Mouse (Mus musculus): ENCODE results near the gene Defb28. TPM values are rescaled to one million over a fixed set of nuclear protein-coding genes. Genes with fewer than 3 reads are reported as not detected.

Gene Defb28
- polyA plus RNA-seq, 1 experiment, result not detected

- Histone ChIP-seq H3ac (ENCODE audit: control insufficient read depth, insufficient read length) (no peak overlapping the region), H3K36me3 (ENCODE audit: control insufficient read depth, insufficient read depth) (no peaks in the 10 kb centered on the region), H3K4me2 (ENCODE audit: low read depth) (no peak overlapping the region), H3K4me3 (no peak overlapping the region), H3K79me2 (ENCODE audit: control insufficient read depth, insufficient read depth) (no peaks in the 10 kb centered on the region), H3K27me3 (ENCODE audit: control insufficient read depth, insufficient read depth, insufficient read length) (peaks cover 10% of the 10 kb centered on the region)
- TF ChIP-seq MAX (IDR thresholded peaks at IDR 0.05; ENCODE audit: low read depth), result no peak
- TF ChIP-seq POLR2AphosphoS2 (IDR thresholded peaks at IDR 0.05; ENCODE audit: insufficient read length, low read depth), result no peak
These were observed 25.4 kb downstream of the Defb28 start for GRCm38 (mm10) chr2:152543478-152543877.

GRCm38 (mm10) chr2:152544691-152545090 is 26.6 kb downstream of the Defb28 start:
- Histone ChIP-seq H3K79me2 (ENCODE audit: control insufficient read depth, insufficient read depth) (no peaks in the 10 kb centered on the region), H3K27me3 (ENCODE audit: control insufficient read depth, insufficient read depth, insufficient read length) (peaks cover 15% of the 10 kb centered on the region), H3K4me2 (ENCODE audit: low read depth) (no peak overlapping the region), H3K36me3 (ENCODE audit: control insufficient read depth, insufficient read depth) (no peaks in the 10 kb centered on the region), H3K4me3 (no peak overlapping the region), H3ac (ENCODE audit: control insufficient read depth, insufficient read length) (no peak overlapping the region)
- TF ChIP-seq POLR2AphosphoS2 (IDR thresholded peaks at IDR 0.05; ENCODE audit: insufficient read length, low read depth) (no peak), E2F4 (IDR thresholded peaks at IDR 0.05; ENCODE audit: insufficient read depth) (no peak), POLR2A (IDR thresholded peaks at IDR 0.05; ENCODE audit: insufficient read length, low read depth) (no peak), MAX (IDR thresholded peaks at IDR 0.05; ENCODE audit: low read depth) (no peak), MYOG (IDR thresholded peaks at IDR 0.05; ENCODE audit: control insufficient read depth in 1 of 3, insufficient read depth in 1 of 3, insufficient read length in 2 of 3, low read depth in 2 of 3) (no peak), SRF (IDR thresholded peaks at IDR 0.05; ENCODE audit: control insufficient read depth, insufficient read length, low read depth) (no peak), TCF3 (IDR thresholded peaks at IDR 0.05; ENCODE audit: insufficient read length, low read depth) (no peak), MYOD1 (IDR thresholded peaks at IDR 0.05; ENCODE audit: control insufficient read depth in 1 of 3, insufficient read length in 2 of 3, low read depth in 2 of 3) (no peak), TCF12 (IDR thresholded peaks at IDR 0.05; ENCODE audit: insufficient read depth, poor library complexity, severe bottlenecking) (no peak), REST (IDR thresholded peaks at IDR 0.05; ENCODE audit: insufficient read depth, insufficient read length) (no peak), USF1 (IDR thresholded peaks at IDR 0.05; ENCODE audit: low read depth) (no peak), CEBPB (IDR thresholded peaks at IDR 0.05; ENCODE audit: insufficient read depth, poor library complexity, severe bottlenecking) (no peak)

GRCm38 (mm10) chr2:152548124-152548523 is 30.1 kb downstream of the Defb28 start:
- TF ChIP-seq MYOG (IDR thresholded peaks at IDR 0.05; ENCODE audit: control insufficient read depth in 1 of 3, insufficient read depth in 1 of 3, insufficient read length in 2 of 3, low read depth in 2 of 3) (no peak), MAX (IDR thresholded peaks at IDR 0.05; ENCODE audit: low read depth) (no peak), TCF3 (IDR thresholded peaks at IDR 0.05; ENCODE audit: insufficient read length, low read depth) (no peak), CEBPB (IDR thresholded peaks at IDR 0.05; ENCODE audit: insufficient read depth, poor library complexity, severe bottlenecking) (no peak)
- Histone ChIP-seq H3K4me3 (no peak overlapping the region), H3ac (ENCODE audit: control insufficient read depth, insufficient read length) (no peak overlapping the region), H3K27me3 (ENCODE audit: control insufficient read depth, insufficient read depth, insufficient read length) (peaks cover 29% of the 10 kb centered on the region), H3K4me2 (ENCODE audit: low read depth) (no peak overlapping the region), H3K36me3 (ENCODE audit: control insufficient read depth, insufficient read depth) (no peaks in the 10 kb centered on the region), H3K79me2 (ENCODE audit: control insufficient read depth, insufficient read depth) (no peaks in the 10 kb centered on the region)

GRCm38 (mm10) chr2:152553774-152554423 is 35.8 kb downstream of the Defb28 start:
- peak overlapping the region; percentile 72 for H3K4me2 ChIP-seq (ENCODE audit: low read depth)
- no peaks in the 10 kb centered on the region for H3K79me2 ChIP-seq (ENCODE audit: control insufficient read depth, insufficient read depth)
- H3K4me3 ChIP-seq, result no peak overlapping the region
- no peak for TF ChIP-seq CEBPB (IDR thresholded peaks at IDR 0.05; ENCODE audit: insufficient read depth, poor library complexity, severe bottlenecking)
- no peak for TF ChIP-seq SRF (IDR thresholded peaks at IDR 0.05; ENCODE audit: control insufficient read depth, insufficient read length, low read depth)
- no peak for TF ChIP-seq REST (IDR thresholded peaks at IDR 0.05; ENCODE audit: insufficient read depth, insufficient read length)
- H3K27me3 ChIP-seq (ENCODE audit: control insufficient read depth, insufficient read depth, insufficient read length), result peaks cover 21% of the 10 kb centered on the region
- no peak overlapping the region for H3ac ChIP-seq (ENCODE audit: control insufficient read depth, insufficient read length)
- no peaks in the 10 kb centered on the region for H3K36me3 ChIP-seq (ENCODE audit: control insufficient read depth, insufficient read depth)

- no peak overlapping the region for H3ac ChIP-seq (ENCODE audit: control insufficient read depth, insufficient read length)
- no peak overlapping the region for H3K4me2 ChIP-seq (ENCODE audit: low read depth)
- H3K27me3 ChIP-seq (ENCODE audit: control insufficient read depth, insufficient read depth, insufficient read length), result peaks cover 12% of the 10 kb centered on the region
- no peaks in the 10 kb centered on the region for H3K79me2 ChIP-seq (ENCODE audit: control insufficient read depth, insufficient read depth)
- no peak overlapping the region for H3K4me3 ChIP-seq
- H3K36me3 ChIP-seq (ENCODE audit: control insufficient read depth, insufficient read depth), result no peaks in the 10 kb centered on the region
- TF ChIP-seq CEBPB (IDR thresholded peaks at IDR 0.05; ENCODE audit: insufficient read depth, poor library complexity, severe bottlenecking) (no peak), MAX (IDR thresholded peaks at IDR 0.05; ENCODE audit: low read depth) (no peak), USF1 (IDR thresholded peaks at IDR 0.05; ENCODE audit: low read depth) (no peak), REST (IDR thresholded peaks at IDR 0.05; ENCODE audit: insufficient read depth, insufficient read length) (no peak)
These were observed 38.6 kb downstream of the Defb28 start for GRCm38 (mm10) chr2:152556655-152557054.

GRCm38 (mm10) chr2:152569038-152569437 is 51.0 kb downstream of the Defb28 start, which contains the start of gene Gm17416:
Gene Gm17416, plus strand, starts transcription at chr2:152569338.
- peaks cover 3% of the 10 kb centered on the region for H3K27me3 ChIP-seq (ENCODE audit: control insufficient read depth, insufficient read depth, insufficient read length)

More at GRCm38 (mm10) chr2:152569038-152569437, 51.0 kb downstream of the Defb28 start, which contains the start of gene Gm17416:
- TF ChIP-seq POLR2A (IDR thresholded peaks at IDR 0.05; ENCODE audit: insufficient read length, low read depth) (no peak), REST (IDR thresholded peaks at IDR 0.05; ENCODE audit: insufficient read depth, insufficient read length) (no peak), USF1 (IDR thresholded peaks at IDR 0.05; ENCODE audit: low read depth) (no peak), MAX (IDR thresholded peaks at IDR 0.05; ENCODE audit: low read depth) (no peak), MYOG (IDR thresholded peaks at IDR 0.05; ENCODE audit: control insufficient read depth in 1 of 3, insufficient read depth in 1 of 3, insufficient read length in 2 of 3, low read depth in 2 of 3) (no peak), MYOD1 (IDR thresholded peaks at IDR 0.05; ENCODE audit: control insufficient read depth in 1 of 3, insufficient read length in 2 of 3, low read depth in 2 of 3) (no peak), E2F4 (IDR thresholded peaks at IDR 0.05; ENCODE audit: insufficient read depth) (no peak)
- Histone ChIP-seq H3K36me3 (ENCODE audit: control insufficient read depth, insufficient read depth) (no peaks in the 10 kb centered on the region), H3K4me2 (ENCODE audit: low read depth) (no peak within 1 kb of the TSS), H3ac (ENCODE audit: control insufficient read depth, insufficient read length) (no peak within 1 kb of the TSS), H3K4me3 (no peak within 1 kb of the TSS), H3K79me2 (ENCODE audit: control insufficient read depth, insufficient read depth) (no peaks in the 10 kb centered on the region)

Measured in myocyte (in vitro differentiated cells).